Mouse (Mus musculus): ENCODE measurements around the gene Xndc1. TPM values are rescaled to one million over a fixed set of nuclear protein-coding genes. Genes with fewer than 3 reads are reported as not detected.
"Not testable (repeated sequence)": the region's sequence is repeated elsewhere in the genome, so short reads cannot be mapped to it uniquely, and the experiment has no call there.

Gene Xndc1
- total RNA-seq, 1 experiment = 32.2 TPM

GRCm38 (mm10) chr7:102018590-102018989, 46.7 kb upstream of the Xndc1 start, which contains the start of gene Il18bp:
Il18bp (minus strand) TSS chr7:102018690.
- DNase-seq (ENCODE audit: low read depth, low spot score) = no peak
- Histone ChIP-seq H3K4me3 (ENCODE audit: insufficient read depth in 1 of 2, low read depth in 1 of 2, low read length in 2 of 2, poor library complexity in 1 of 2, severe bottlenecking in 1 of 2) (no peak within 1 kb of the TSS), H3K9me3 (ENCODE audit: control insufficient read depth, insufficient read depth, low read depth, low read length) (no peaks in the 10 kb centered on the region), H3K36me3 (ENCODE audit: control insufficient read depth, insufficient read depth, low read length, poor library complexity, severe bottlenecking) (peaks cover 54% of the 10 kb centered on the region), H3K9ac (ENCODE audit: insufficient read depth, low read depth, low read length, poor library complexity, severe bottlenecking) (no peak within 1 kb of the TSS), H3K4me1 (ENCODE audit: control insufficient read depth in 2 of 2, insufficient read depth in 2 of 2, low read length in 2 of 2, poor library complexity in 1 of 2) (peaks cover 5 to 9% of the 10 kb centered on the region in 2 experiments; a peak in 3 of 4 replicates), H3K27ac (ENCODE audit: insufficient read depth, low read depth, low read length, poor library complexity, severe bottlenecking) (no peak within 1 kb of the TSS)
- TF ChIP-seq MAFK (IDR thresholded peaks at IDR 0.05; ENCODE audit: insufficient read depth, low read depth, low read length) = no peak
- TF ChIP-seq CHD2 (IDR thresholded peaks at IDR 0.05; ENCODE audit: low read depth, low read length) = no peak
- no peak for TF ChIP-seq HCFC1 (IDR thresholded peaks at IDR 0.05; ENCODE audit: borderline replicate concordance, insufficient read depth, low read length)
- no peak for TF ChIP-seq ZC3H11A (IDR thresholded peaks at IDR 0.05; ENCODE audit: borderline replicate concordance, low read depth, low read length)
- TF ChIP-seq ZNF384 (IDR thresholded peaks at IDR 0.05; ENCODE audit: low read depth, low read length) = no peak
- in situ Hi-C loops (cut with MboI; ENCODE audit: low sequenced_read_pairs in 2 of 2, unreplicated experiment in 2 of 2) = no loop called here

GRCm38 (mm10) chr7:102019362-102019761, 45.9 kb upstream of the Xndc1 start:
- H3K9ac ChIP-seq (ENCODE audit: insufficient read depth, low read depth, low read length, poor library complexity, severe bottlenecking) = no peak overlapping the region
- peaks cover 50% of the 10 kb centered on the region for H3K36me3 ChIP-seq (ENCODE audit: control insufficient read depth, insufficient read depth, low read length, poor library complexity, severe bottlenecking)
- no peaks in the 10 kb centered on the region for H3K9me3 ChIP-seq (ENCODE audit: control insufficient read depth, insufficient read depth, low read depth, low read length)
- DNase-seq (ENCODE audit: low read depth, low spot score) = no peak
- in situ Hi-C loops (cut with MboI; ENCODE audit: low sequenced_read_pairs in 2 of 2, unreplicated experiment in 2 of 2) = no loop called here
- no peak for TF ChIP-seq HCFC1 (IDR thresholded peaks at IDR 0.05; ENCODE audit: borderline replicate concordance, insufficient read depth, low read length)
- no peak for TF ChIP-seq MAFK (IDR thresholded peaks at IDR 0.05; ENCODE audit: insufficient read depth, low read depth, low read length)
- TF ChIP-seq ZNF384 (IDR thresholded peaks at IDR 0.05; ENCODE audit: low read depth, low read length) = no peak
- no peak for TF ChIP-seq CHD2 (IDR thresholded peaks at IDR 0.05; ENCODE audit: low read depth, low read length)
- TF ChIP-seq ZC3H11A (IDR thresholded peaks at IDR 0.05; ENCODE audit: borderline replicate concordance, low read depth, low read length) = no peak
- H3K4me1 ChIP-seq (ENCODE audit: control insufficient read depth in 2 of 2, insufficient read depth in 2 of 2, low read length in 2 of 2, poor library complexity in 1 of 2) = peaks cover 5 to 9% of the 10 kb centered on the region in 2 experiments; a peak in 3 of 4 replicates
- no peak overlapping the region for H3K27ac ChIP-seq (ENCODE audit: insufficient read depth, low read depth, low read length, poor library complexity, severe bottlenecking)
- H3K4me3 ChIP-seq (ENCODE audit: insufficient read depth in 1 of 2, low read depth in 1 of 2, low read length in 2 of 2, poor library complexity in 1 of 2, severe bottlenecking in 1 of 2) = no peak overlapping the region

- H3K36me3 ChIP-seq (ENCODE audit: control insufficient read depth, insufficient read depth, low read length, poor library complexity, severe bottlenecking) = peaks cover 39% of the 10 kb centered on the region
- H3K4me3 ChIP-seq (ENCODE audit: insufficient read depth in 1 of 2, low read depth in 1 of 2, low read length in 2 of 2, poor library complexity in 1 of 2, severe bottlenecking in 1 of 2); DNase-seq (ENCODE audit: low read depth, low spot score); H3K4me1 ChIP-seq (ENCODE audit: control insufficient read depth in 2 of 2, insufficient read depth in 2 of 2, low read length in 2 of 2, poor library complexity in 1 of 2); H3K9ac ChIP-seq (ENCODE audit: insufficient read depth, low read depth, low read length, poor library complexity, severe bottlenecking); H3K27ac ChIP-seq (ENCODE audit: insufficient read depth, low read depth, low read length, poor library complexity, severe bottlenecking); H3K9me3 ChIP-seq (ENCODE audit: control insufficient read depth, insufficient read depth, low read depth, low read length); in situ Hi-C loops (cut with MboI; ENCODE audit: low sequenced_read_pairs in 2 of 2, unreplicated experiment in 2 of 2): not testable (repeated sequence)
These were observed 44.4 kb upstream of the Xndc1 start for GRCm38 (mm10) chr7:102020934-102021333.

GRCm38 (mm10) chr7:102023821-102024220, 41.5 kb upstream of the Xndc1 start:
- Histone ChIP-seq H3K27ac (ENCODE audit: insufficient read depth, low read depth, low read length, poor library complexity, severe bottlenecking) (no peak overlapping the region), H3K36me3 (ENCODE audit: control insufficient read depth, insufficient read depth, low read length, poor library complexity, severe bottlenecking) (peaks cover 23% of the 10 kb centered on the region), H3K9ac (ENCODE audit: insufficient read depth, low read depth, low read length, poor library complexity, severe bottlenecking) (no peak overlapping the region), H3K4me1 (ENCODE audit: control insufficient read depth in 2 of 2, insufficient read depth in 2 of 2, low read length in 2 of 2, poor library complexity in 1 of 2) (peaks cover 5 to 9% of the 10 kb centered on the region in 2 experiments; a peak in 3 of 4 replicates), H3K4me3 (ENCODE audit: insufficient read depth in 1 of 2, low read depth in 1 of 2, low read length in 2 of 2, poor library complexity in 1 of 2, severe bottlenecking in 1 of 2) (no peak overlapping the region), H3K9me3 (ENCODE audit: control insufficient read depth, insufficient read depth, low read depth, low read length) (no peaks in the 10 kb centered on the region)
- TF ChIP-seq HCFC1 (IDR thresholded peaks at IDR 0.05; ENCODE audit: borderline replicate concordance, insufficient read depth, low read length) (no peak), CHD2 (IDR thresholded peaks at IDR 0.05; ENCODE audit: low read depth, low read length) (no peak), MAFK (IDR thresholded peaks at IDR 0.05; ENCODE audit: insufficient read depth, low read depth, low read length) (no peak), ZC3H11A (IDR thresholded peaks at IDR 0.05; ENCODE audit: borderline replicate concordance, low read depth, low read length) (no peak), ZNF384 (IDR thresholded peaks at IDR 0.05; ENCODE audit: low read depth, low read length) (no peak)
- in situ Hi-C loops (cut with MboI; ENCODE audit: low sequenced_read_pairs in 2 of 2, unreplicated experiment in 2 of 2) = no loop called here
- no peak for DNase-seq (ENCODE audit: low read depth, low spot score)

Measured in ES-E14 (cell line).